In the genomic region with DNA sequence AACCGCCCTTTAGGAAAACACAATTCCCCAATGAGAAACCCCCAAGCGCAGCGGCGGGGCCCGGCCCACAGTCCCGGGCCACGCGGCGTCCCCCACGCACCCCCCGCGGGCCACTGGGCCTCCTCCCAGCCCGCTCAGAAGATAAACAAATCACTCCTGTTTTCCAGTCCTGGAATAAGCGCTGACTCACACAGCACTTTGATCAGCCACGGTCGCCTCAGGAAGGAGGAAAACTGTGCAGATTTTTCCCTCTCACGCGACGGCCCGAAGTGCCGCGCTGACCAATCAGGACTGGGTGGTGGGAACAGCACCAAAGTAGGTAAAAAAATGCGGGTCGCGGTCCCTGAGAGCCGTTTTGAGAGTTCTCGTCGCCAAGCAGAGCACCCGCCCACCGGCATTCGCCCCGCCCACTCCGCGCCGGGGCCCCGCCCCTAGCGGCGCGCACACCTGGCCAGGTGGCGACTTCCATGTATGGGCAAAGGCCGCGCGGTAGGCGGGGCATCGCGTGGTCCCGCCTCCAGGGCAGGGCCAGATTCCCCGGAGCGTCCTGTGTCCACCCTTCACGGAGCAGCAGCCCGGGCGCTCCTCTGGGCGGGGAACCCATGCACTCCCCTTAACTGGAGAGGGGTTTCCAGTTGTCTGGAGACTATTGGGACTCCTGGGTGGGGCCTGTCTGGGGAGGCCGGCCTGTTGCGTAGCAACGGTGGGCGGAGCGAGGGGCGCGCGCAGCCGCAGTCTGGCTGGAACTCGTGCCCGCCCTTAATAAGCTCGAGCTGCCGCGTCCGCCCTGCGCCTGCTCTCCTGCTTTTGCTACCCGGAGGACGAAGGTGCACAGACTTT, we compare ENCODE assay signal across 8 mouse cellular contexts. TPM values are rescaled to one million over a fixed set of nuclear protein-coding genes. Genes with fewer than 3 reads are reported as not detected.
DNase-seq lines count a peak whose midpoint lies in the region; ATAC-seq and TF ChIP-seq lines count a peak whose summit lies in the region.

Gene Dstn (plus strand): TSS at position 561 of the 840 bp plus-strand sequence.

- under 1% methylated on average over 71 of the region's 71 CpGs for WGBS in forebrain, embryonic 14.5 days
- under 1% methylated on average over 71 of the region's 71 CpGs for WGBS in neural tube, embryonic 15.5 days

- peak; percentile 87 for ATAC-seq in cerebellum, adult (ENCODE audit: insufficient number of reproducible peaks, low FRiP score, low TSS enrichment)
- peak; percentile 97 for ATAC-seq in forebrain, embryonic 14.5 days
- peak; percentile 96 for ATAC-seq in neural tube, embryonic 15.5 days (ENCODE audit: low FRiP score)

- no peak for TF ChIP-seq CTCF in ES-Bruce4 (IDR thresholded peaks at IDR 0.05; ENCODE audit: low read depth, low read length)

- peak; percentile 94 for TF ChIP-seq POLR2A in ES-Bruce4 (IDR thresholded peaks at IDR 0.05; ENCODE audit: insufficient read depth, low read length)

- peak; percentile 97 for DNase-seq in forebrain, embryonic 14.5 days (ENCODE audit: low spot score)
- DNase-seq in heart, postnatal 14 days = peak; percentile 98
- peak; percentile 97 for DNase-seq in layer of hippocampus, adult 11-12 months (ENCODE audit: low spot score)
- peak; percentile 97 for DNase-seq in lung, adult 18-20 months
- peak; percentile 96 for DNase-seq in testis, postnatal 14 days (ENCODE audit: low spot score)

- H3K9ac ChIP-seq in ES-Bruce4 (ENCODE audit: low read depth, poor library complexity, severe bottlenecking) = peak within 1 kb of the TSS; percentile 99
- H3K9ac ChIP-seq in forebrain, embryonic 14.5 days (ENCODE audit: low read length) = peak within 1 kb of the TSS; percentile 94
- H3K9ac ChIP-seq in neural tube, embryonic 15.5 days (replicated peaks) = peak within 1 kb of the TSS; percentile 92

- intact Hi-C loops in heart, postnatal 14 days (cut with DNase I) = loop anchor here (2.0 kb wide), 1 partner anchor 90 kb away; no protein-coding TSS in a partner anchor

- TF ChIP-seq EP300 in ES-Bruce4 (IDR thresholded peaks at IDR 0.05; ENCODE audit: insufficient read depth, low read depth, low read length) = no peak

- peaks cover 2% of the 10 kb centered on the region for H3K4me1 ChIP-seq in ES-Bruce4 (ENCODE audit: control insufficient read depth, insufficient read depth, low read length)
- peaks cover 18% of the 10 kb centered on the region for H3K4me1 ChIP-seq in forebrain, embryonic 14.5 days (ENCODE audit: control insufficient read depth, insufficient read depth, low read length)
- H3K4me1 ChIP-seq in neural tube, embryonic 15.5 days = peaks cover 37% of the 10 kb centered on the region

- peak within 1 kb of the TSS; percentile 95 for H3K27ac ChIP-seq in ES-Bruce4 (ENCODE audit: insufficient read depth, low read length)
- peak within 1 kb of the TSS; percentile 99 for H3K27ac ChIP-seq in forebrain, embryonic 14.5 days (ENCODE audit: low read depth, low read length)
- H3K27ac ChIP-seq in neural tube, embryonic 15.5 days (replicated peaks) = peak within 1 kb of the TSS; percentile 93

- H3K36me3 ChIP-seq in ES-Bruce4 (ENCODE audit: control insufficient read depth, insufficient read depth, low read length, poor library complexity, severe bottlenecking) = no peaks in the 10 kb centered on the region
- no peaks in the 10 kb centered on the region for H3K36me3 ChIP-seq in forebrain, embryonic 14.5 days (ENCODE audit: control insufficient read depth, insufficient read depth, low read length)
- no peaks in the 10 kb centered on the region for H3K36me3 ChIP-seq in neural tube, embryonic 15.5 days

- H3K27me3 ChIP-seq in ES-Bruce4 (ENCODE audit: control insufficient read depth, insufficient read depth, low read length, poor library complexity, severe bottlenecking) = no peaks in the 10 kb centered on the region
- H3K27me3 ChIP-seq in forebrain, embryonic 14.5 days (replicated peaks; ENCODE audit: control insufficient read depth, insufficient read depth, low read length) = no peaks in the 10 kb centered on the region
- H3K27me3 ChIP-seq in neural tube, embryonic 15.5 days (replicated peaks) = no peaks in the 10 kb centered on the region

- H3K4me3 ChIP-seq in ES-Bruce4 (ENCODE audit: low read depth, low read length) = peak within 1 kb of the TSS; percentile 95
- H3K4me3 ChIP-seq in forebrain, embryonic 14.5 days (ENCODE audit: low read depth, low read length) = peak within 1 kb of the TSS; percentile 81
- peak within 1 kb of the TSS; percentile 86 for H3K4me3 ChIP-seq in neural tube, embryonic 15.5 days (replicated peaks)

- no peaks in the 10 kb centered on the region for H3K9me3 ChIP-seq in ES-Bruce4 (replicated peaks; ENCODE audit: control insufficient read depth, insufficient read depth, low read length, poor library complexity, severe bottlenecking)
- H3K9me3 ChIP-seq in forebrain, embryonic 14.5 days (replicated peaks; ENCODE audit: control insufficient read depth, low read length) = no peaks in the 10 kb centered on the region
- no peaks in the 10 kb centered on the region for H3K9me3 ChIP-seq in neural tube, embryonic 15.5 days (replicated peaks)

- peak within 1 kb of the TSS; percentile 57 for H3K4me2 ChIP-seq in forebrain, embryonic 14.5 days (ENCODE audit: low read length)
- peak within 1 kb of the TSS; percentile 80 for H3K4me2 ChIP-seq in neural tube, embryonic 15.5 days

RNA-seq across cellular contexts. Expression of gene Dstn, which starts in this region (rescaled TPM):
- 752 and 769 TPM in 2 replicates for polyA plus RNA-seq in ES-Bruce4 (2011; ENCODE audit: insufficient read depth, insufficient read length, low read depth, missing spikeins)
- polyA plus RNA-seq in forebrain, embryonic 14.5 days (2014; fragmentation: Nextera tagmentation; extraction: Ambion mirVana) = 532 and 544 TPM in 2 replicates
- total RNA-seq in heart, postnatal 14 days (2021) = 100 to 1,000 TPM; 321 to 347 TPM
- polyA plus RNA-seq in neural tube, embryonic 15.5 days (2015; fragmentation: Nextera tagmentation; extraction: Ambion mirVana) = 415 and 417 TPM in 2 replicates

Comparison
In these comparisons a context has a peak if more than half of its experiments do, and no peak if none do; other contexts are left out.
1. Peak in every context shown above with its lines: DNase-seq, ATAC-seq, H3K4me3 ChIP-seq and H3K27ac ChIP-seq.